Mouse (Mus musculus): ENCODE data around the gene Tdrd7.
A peak's percentile ranks its signal among the peaks of the same experiment; 100 is the strongest.

- TF ChIP-seq EP300 (IDR thresholded peaks at IDR 0.05), result no peak
- TF ChIP-seq CTCF (IDR thresholded peaks at IDR 0.05), result peak; percentile 15; the same call in 1 of the 2 replicates
Observed at GRCm38 (mm10) chr4:46038892-46039751, 74.0 kb downstream of the Tdrd7 start, which contains the start of gene Tmod1.

Data from lung, postnatal 0 days (tissue).